Mouse (Mus musculus) ovary, postnatal 14 days (tissue): ENCODE results near the gene Gm17364.
A peak's percentile ranks its signal among the peaks of the same experiment; 100 is the strongest.
"Not testable (repeated sequence)": the region's sequence is repeated elsewhere in the genome, so short reads cannot be mapped to it uniquely, and the experiment has no call there.

Experiments
- DNase-seq: peaks from one replicate; pipeline ENCODE4 v3.0.0; 2022; ENCODE audit warnings: low spot score

The Gm17364 gene

DNA sequence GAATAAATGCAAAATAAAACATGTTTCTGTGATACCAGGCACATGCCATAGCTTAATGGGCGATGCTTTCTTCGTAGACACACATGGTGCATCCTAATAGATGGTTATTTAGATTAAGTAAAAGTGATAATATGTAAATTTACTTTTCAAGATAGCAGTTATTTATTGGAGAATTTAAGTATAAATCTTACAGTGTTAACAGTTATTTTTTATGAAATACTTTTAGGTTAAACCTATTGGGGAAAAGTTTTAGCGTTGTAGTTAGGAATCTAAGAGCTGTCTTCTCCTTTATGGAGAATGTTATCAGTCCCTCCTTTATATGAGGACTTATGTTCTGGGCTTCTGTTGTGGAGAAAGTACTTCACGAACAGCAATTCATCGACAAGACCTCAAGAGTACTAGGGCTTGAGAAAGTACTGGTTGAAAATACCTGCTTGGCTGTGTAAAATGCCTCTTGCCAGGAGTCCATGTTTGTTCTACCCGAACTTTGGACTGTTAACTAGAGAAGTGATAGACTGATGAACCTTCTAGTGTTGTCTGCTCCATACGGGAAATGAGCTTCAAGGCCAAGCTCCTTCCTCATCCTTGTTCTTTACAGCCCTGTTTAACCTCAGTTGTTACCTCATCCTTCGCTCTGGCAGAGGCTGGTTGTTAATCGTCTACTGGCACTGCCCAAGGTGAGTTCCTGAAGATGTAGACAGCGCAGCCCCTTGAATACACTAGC, at the start of gene Gm17364:
Gm17364 (minus strand) TSS at position 51 of the 724 bp plus-strand sequence.
- no peak for DNase-seq

DNA sequence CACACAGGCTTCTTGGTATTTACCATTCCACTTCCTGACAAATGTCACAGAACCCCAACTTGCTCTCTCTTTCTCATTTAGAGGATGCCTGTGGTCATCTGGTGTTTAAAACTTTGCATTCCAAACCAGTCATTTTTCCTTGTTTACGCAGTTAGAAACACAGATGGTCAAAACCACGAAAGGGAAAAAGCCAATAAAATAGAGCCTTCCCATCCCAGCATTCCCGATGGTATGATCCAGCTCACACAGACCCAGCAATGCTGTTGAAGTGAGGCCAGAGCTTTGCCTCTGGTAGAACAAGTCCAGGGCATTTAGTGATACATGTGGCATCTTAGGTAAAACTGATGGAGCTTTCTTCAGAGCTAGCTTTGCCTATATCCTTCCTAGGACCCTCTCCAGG, 47.7 kb upstream of the Gm17364 start:
- no peak for DNase-seq

DNA sequence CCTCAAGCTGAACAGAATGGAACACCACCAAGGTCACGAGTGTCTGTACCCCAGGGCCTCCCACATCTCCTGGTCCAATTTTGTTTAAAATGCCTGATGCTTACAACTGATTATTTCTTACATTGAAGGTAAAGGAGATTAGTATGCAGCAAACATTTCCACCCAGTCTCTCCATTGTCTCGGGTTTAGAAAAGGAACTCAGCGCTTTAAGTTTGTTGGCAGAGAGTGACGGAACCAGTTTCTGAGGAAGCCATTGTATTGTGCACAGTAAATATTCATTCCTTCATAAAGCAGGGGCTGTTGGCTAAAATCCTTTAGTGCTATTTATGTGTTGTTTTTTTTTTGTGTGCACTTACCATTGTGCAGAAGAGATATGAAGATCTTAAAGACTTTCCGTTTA, 47.0 kb upstream of the Gm17364 start:
- DNase-seq: no peak

DNA sequence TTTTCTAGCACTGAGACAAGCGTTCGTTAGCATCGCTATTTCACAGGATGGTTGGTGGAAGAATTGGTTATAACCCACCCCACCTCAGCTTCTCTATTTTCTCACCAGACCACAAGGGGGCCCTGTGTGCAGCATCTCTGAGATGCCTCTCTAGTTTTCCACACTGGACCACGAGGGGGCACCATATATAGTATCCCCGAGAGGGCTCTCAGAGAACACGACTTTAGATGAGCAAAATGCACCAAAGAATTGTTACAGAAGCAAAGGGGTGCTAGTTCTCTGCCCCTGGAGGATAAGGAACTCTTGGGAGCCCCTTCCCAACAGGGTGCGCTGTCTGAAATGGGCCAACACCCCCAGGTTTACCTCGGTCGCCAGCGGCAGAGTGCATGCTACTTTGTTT, 28.9 kb upstream of the Gm17364 start:
- DNase-seq: peak; percentile 79

DNA sequence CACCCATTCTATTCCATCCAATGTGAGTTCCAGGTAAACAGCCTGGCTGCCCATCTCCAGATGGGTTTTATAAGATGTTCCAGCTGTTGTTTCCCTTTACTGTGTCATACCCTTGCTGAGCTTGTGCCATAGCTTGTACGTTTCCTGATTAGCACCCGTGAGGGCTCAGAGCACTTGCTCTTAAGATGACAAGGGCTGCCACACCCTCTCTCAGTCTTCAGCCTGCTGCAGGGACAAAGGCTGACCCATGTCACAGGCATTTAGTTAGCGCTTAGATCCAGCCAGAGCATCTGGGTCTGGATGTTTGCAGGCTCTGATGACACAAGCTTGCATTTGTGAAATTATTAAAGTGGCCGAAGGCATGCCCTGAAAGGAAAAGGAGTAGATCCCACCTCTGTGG, 26.3 kb upstream of the Gm17364 start:
- no peak for DNase-seq

DNA sequence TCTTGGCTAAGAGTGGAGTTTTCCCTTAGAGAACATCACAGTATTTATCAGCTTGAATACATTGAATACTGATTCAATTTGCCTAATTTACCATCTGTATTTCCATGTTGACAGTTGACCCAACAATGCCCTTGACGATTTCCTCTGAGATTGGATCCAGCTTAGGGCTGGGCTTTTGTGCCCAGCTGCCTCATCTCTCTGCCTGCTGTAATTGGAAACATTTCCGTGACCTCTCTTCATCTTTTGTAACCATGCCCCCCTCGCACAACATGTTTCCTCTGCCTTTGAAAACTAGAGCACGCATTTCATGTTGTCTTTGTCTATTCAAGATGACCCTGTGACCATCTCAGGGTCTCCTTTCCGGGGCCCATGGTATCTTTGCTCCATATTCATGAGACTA, 25.2 kb upstream of the Gm17364 start:
- DNase-seq: no peak

DNA sequence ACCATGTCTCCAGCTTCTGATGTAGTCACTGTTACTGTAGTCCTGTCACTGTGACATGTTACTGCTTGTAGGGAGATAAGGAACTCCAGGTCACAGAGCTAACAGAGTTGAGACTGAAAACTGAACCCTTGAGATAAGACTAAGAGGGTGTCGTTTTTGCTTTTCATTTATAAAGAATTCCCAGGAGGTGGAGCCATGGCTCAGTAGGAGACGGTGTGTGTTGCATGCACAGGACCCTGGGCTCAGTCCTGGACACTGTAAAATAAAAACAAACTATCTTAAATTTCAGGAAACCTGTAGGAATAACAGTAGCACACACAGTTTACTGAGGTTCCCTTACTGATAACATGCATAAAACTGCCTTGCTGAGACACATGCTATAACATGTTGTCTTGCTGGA, 24.8 kb upstream of the Gm17364 start:
- no peak for DNase-seq

DNA sequence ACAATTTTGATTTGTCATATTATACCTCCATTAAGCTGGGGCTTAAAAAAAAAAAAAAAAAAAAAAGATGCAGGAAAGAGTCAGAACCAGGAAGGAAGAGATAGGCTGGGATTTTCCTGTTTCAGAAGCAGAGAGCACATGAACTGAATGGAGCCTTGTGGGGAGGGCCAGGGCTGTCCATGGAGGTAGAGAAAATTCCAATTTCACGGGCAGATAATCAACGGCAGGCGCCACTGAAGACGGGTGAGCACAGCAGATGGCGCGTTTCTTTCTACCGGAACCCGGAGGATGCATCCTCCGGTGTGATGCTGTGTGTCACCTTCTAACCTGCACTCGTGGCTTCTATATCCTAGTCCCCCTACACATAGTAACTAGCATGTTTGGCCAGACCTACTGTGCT, 22.6 kb upstream of the Gm17364 start:
- no peak for DNase-seq

DNA sequence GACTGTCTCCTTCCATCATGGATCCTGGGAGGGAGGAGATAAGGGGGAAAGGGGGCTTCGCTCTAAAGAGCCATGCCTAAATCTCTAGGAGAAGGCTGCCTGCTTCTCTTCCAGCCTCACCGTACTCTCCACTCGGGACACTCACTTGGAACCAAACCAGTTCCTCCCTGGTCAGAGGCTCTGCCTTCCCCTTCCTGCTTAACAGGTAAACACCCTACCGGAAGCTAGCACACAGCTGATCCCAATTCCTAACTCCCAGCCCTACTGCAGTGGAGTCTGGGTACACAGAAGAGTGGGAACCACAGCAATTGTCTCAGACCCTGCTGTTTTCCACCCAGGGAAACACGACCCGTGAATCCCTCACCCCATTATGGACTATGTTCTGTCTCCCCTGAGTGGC, 22.1 kb upstream of the Gm17364 start:
- no peak for DNase-seq

DNA sequence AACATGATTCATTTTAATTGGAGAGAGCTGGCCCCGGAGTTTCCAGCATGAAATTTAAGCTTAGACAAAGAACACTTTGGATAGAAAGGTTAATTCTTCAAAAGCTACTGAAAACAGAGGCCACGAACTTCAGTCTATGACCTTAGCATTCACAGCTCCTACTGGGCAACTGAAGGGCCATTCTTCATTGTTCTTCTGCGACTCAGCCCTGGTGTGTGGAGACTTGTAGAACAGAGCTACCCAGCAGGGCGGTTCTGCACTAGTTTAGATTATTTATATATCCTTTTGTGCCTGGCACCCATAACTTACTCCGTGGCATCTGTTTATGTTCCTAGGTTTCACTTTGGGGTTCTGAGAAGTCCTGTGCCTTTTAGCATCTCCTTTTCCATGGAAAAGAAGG, 19.8 kb upstream of the Gm17364 start:
- DNase-seq: no peak

DNA sequence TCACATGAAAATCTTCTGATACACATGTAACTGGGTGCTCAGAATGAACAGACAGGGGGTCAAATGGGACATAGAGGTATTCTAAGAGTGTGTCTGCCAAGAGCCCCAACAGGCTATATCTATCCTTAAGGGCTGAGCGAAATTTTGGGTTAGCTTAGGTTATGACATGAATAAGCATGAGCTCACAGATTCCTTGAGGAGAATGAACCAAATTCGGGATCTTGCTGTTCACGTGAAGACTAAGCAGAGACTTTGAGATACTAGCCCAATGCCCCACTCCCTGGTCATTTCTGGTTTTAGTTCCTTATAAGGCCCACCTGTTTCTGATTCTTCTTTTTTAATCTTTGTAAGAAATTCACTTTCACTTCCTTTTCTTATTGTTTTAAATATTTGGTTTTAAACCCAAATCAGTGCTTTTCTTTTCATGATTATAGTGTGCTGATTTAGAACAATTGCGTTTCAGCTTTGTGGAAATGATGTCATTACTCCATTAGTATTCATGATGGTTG, 17.7 kb upstream of the Gm17364 start:
- DNase-seq: no peak

DNA sequence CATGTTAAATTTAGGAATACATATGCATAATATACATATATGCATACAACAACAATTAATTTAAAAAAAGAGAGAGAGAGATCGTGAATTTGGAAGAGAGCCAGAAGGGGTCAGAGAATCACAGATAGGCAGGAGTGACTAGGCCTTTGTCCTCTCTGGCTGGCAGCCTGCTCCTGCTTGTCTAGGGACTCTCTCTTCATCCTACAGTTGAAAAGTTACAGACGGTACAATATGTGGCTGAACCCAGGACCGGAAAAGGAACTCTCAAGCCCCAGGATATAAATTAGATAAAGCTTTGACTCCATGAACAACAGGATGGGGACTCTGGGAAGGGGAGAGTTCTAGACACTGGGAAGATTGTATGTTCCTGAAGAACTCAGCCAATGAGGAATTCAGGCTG, 12.5 kb upstream of the Gm17364 start:
- DNase-seq: no peak

DNA sequence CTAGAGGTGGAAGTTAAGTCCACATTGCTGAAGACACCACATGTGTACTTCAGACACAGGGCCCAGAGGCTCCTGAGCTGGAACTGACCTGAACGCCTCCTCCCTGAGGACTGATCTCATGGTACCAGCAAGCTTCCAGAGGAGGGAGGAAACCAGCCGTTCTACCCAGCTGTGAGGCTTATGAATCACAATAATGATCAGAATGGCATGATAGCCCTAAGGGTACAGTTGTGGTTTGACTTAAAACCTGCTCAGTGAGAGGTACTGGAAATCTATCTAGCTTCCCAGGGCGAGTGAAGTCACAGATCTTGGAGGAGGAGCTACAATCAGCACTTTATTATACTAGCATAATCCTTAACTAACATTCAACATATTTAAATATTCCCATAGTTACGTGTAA, 11.7 kb upstream of the Gm17364 start:
- no peak for DNase-seq

DNA sequence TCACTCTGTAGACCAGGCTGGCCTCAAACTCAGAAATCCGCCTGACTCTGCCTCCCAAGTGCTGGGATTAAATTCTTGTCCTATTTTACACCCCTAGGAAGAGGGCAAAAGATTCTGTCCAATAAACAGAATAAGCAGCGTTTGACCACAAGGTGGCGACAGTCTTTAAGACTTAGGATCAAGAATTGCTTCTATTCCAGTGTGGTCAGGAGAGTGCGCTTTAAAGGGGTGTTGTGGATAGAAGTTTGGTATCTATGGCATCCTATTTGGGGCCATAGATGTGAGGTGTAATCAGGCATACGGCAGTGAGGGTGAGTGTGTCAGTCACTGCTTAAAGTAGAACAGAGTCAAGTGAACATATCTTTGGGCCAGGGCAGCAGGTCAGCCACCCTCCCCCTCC, 9.5 kb upstream of the Gm17364 start:
- DNase-seq: peak; percentile 67

DNA sequence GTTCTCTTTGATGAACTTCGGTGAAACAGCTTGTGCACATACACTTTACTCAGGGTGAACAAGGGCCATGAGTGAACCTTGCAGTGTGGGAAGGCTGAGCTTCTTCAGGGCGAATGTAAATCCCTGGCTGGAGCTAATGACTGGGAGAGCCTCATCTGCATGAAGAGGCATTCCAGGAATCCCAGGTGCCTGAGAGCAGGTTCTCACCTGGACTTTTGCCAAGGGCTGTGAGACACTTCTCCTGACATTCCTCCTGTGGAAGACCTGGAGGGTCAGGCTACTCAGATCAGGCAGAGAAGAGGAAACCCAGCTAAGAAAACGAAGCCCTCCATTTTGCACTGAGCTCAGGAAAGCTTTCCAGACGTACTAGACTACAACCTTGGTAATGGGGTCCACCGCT, 6.9 kb upstream of the Gm17364 start:
- no peak for DNase-seq

DNA sequence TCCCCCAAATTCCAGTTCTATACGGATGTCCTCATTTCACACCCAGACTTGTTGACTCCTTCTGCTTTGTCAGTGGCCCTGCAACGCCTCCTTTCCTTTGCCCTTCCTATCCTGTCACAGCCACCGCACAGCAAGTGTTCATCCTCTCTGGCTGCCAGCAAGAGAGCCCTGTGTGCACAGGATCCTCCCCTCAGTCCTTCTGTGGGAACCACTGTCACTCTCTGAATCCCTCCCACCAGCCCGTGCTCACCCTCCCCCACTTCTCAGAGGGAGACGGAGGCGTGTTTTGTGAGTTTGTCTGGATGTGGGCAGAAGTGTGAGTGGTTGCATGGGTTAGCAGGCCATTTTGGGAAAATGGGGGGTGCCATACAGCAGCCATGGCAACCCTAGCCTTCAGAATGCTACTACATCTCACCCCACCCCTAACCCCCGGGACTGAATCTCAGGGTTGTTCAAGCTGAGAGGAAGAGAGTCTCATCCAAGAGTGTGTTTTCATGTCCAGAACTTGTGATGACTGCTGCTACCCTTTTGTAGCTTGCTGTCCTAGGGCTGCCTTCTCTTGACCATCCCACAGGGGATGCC, 5.9 kb downstream of the Gm17364 start:
- no peak for DNase-seq

DNA sequence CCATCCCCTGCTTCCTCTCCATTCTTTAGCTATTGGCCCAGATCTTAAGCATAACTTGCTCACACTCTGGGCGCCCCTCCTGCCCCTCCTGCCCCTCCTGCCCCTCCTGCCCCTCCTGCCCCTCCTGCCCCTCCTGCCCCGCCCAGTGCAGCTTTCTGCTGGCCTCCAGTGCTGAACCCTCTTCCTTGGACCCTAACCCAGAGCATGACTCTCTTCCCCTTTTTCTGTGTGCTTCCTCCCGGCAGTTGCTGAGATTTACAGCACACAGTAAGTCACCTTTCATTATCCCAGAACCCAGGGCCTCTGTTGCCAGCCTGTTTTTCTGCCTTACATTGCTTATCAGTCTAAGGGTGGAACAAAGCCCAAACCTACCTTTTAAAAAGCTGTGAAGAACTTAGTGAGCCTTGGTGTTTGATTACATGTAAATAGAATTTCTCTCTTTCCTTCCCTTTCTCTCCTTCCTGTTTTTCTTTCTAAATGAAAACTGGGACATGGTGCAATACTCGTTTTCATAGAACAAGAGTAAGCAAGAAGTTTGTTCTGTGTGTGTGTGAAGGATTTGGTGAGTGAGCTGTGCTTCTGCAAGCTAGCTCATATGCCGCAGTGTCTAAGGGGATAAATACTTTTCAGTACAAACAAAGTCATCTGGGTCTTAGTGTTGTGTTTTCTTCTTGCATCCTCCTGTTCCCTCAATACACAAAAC, 10.3 kb downstream of the Gm17364 start:
- DNase-seq: no peak

DNA sequence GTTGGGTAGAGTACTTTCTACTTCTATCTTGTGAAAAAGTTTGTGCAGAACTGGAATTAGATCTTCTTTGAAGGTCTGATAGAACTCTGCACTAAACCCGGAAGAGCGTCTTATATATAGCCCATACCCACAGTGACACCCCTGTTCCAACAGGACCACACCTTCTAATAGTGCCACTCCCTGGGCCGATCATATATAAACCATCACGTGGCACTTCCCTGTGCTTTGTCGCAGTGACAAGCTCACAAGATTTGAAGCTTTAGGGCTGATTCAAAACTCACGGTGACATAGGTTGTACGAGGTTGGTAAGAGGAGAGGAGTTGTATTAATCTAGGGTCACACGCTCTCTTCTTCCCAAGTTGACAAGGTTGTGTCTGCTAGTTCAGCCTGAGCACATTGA, 12.2 kb downstream of the Gm17364 start:
- DNase-seq: not testable (repeated sequence)

DNA sequence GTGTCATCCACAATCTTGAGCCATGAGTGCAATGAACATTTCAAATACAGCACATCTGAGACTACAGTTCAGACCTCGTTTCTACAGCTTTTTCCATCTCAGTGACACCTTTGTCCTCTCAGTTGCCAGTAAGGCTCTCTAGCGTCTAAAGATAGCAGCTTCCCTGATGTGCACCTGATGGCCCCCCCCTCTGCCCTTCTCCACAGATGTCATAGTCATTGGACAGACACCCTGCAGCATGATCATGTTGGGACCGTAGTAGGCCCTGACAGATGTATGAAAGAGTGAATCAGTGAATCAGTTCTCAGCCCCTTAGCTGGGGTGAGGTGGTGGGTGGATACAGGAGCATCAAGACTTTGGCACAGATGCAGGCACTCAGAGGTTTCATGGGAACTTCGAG, 15.9 kb downstream of the Gm17364 start:
- DNase-seq: no peak

DNA sequence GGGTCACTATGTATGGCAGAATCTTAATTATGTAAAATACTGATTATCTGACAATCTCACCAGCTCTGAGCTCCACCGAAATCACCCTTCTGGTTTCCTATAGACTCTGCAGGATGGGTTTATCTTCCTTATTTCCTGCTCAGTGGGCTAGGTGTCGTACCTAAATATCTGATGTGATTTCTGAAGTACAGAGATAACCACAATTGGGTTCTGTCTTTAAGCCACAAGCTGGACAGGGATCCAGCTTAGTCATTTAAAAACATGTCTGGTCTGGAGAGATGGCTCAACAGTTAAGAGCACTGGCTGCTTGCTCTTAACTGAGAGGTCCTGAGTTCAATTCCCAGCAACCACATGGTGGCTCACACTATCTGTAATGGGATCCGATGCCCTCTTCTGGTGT, 16.8 kb downstream of the Gm17364 start:
- DNase-seq: no peak

DNA sequence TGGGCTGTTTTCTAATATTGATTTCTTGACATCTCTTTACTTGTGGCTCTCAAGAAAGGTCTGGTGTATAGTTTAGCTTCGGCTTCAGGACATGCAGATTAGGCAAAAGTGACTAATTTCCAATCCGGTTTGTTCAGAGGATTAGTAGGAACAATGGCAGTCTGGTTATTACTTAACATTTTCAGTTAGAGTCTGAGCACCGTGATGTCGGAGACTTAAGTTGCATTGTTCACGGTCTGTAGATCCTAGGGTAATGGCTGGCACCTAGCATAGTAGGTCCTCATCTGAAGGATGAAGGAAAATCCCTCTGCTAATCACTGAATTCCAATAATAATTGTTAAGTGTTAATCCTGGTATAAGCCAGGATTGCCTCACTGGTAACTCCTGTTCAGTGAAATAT, 17.7 kb downstream of the Gm17364 start:
- no peak for DNase-seq

DNA sequence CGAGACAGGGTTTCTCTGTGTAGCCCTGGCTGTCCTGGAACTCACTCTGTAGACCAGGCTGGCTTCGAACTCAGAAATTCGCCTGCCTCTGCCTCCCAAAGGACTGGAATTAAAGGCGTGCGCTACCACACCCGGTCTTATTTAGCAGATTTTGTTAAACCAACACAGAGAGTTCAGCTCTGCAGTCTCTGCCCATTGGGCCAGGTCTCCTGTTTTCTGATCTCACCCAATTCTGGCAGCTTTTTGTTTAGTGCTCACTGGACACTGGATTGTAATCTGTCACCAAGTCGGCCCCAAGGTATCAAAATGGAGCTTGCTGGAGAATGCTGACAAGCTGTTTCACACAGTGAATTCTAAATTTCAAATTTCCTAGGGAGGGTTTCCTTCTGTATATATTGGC, 21.0 kb downstream of the Gm17364 start:
- no peak for DNase-seq

DNA sequence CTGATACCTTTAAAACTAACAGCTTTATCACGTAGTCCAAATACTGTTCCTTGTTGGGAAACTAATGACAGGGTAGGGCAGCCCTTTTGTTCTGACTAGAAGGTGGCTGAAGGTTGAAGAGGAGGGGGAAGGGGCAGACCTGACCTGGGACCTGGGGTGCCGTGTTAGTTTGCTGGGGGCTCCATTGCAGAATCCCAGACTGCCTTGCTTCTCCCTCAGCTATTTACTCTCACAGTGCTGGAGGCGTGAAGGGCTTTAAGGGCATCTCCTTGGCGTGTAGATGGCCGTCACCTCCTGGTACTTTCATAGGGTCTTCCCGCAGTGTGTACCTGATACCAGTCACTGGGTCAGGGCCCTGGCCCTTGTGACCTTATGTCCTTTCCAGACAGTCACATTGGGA, 21.6 kb downstream of the Gm17364 start:
- DNase-seq: no peak
